26 mouse cellular contexts compared by ENCODE assay signal in genomic region chr8:128352821-128353220, GRCm38 (mm10).
"Had no signal": no experiment of that assay in that cellular context is flagged by ENCODE, and none has a peak within 500 bp of the region (broad histone marks: within the 10 kb centered on the region; RNA-seq: fewer than 3 reads in every experiment).

No protein-coding gene starts in this region.

- ATAC-seq: intestine, embryonic 16.5 days had no signal

- H3K4me2 ChIP-seq: heart, embryonic 11.5 days; hindbrain, embryonic 12.5 days; hindbrain, embryonic 15.5 days; kidney, embryonic 15.5 days; limb, embryonic 13.5 days; limb, embryonic 15.5 days; liver, embryonic 11.5 days; liver, embryonic 13.5 days; liver, embryonic 15.5 days had no signal

- H3K9me3 ChIP-seq: hindbrain, embryonic 10.5 days; hindbrain, embryonic 12.5 days; hindbrain, embryonic 15.5 days; kidney, embryonic 15.5 days; limb, embryonic 13.5 days; limb, embryonic 15.5 days; liver, embryonic 13.5 days; liver, embryonic 15.5 days had no signal

- H3K27ac ChIP-seq: gastrocnemius, adult 2 months; heart, adult 2 months; hindbrain, embryonic 10.5 days; hindbrain, embryonic 12.5 days; hindbrain, embryonic 15.5 days; kidney, embryonic 15.5 days; kidney, postnatal 0 days; limb, embryonic 13.5 days; limb, embryonic 15.5 days; liver, embryonic 13.5 days; liver, embryonic 15.5 days had no signal

- DNase-seq: gastrocnemius, adult 2 months; gastrocnemius, postnatal 10 days; gastrocnemius, postnatal 25 days; heart, adult 2 months; heart, postnatal 10 days; heart, postnatal 4 days; kidney, adult 11 months; kidney, adult 2 months; kidney, adult 9 months; kidney, postnatal 14 days; kidney, postnatal 36 days; layer of hippocampus, adult 9-11 months; layer of hippocampus, postnatal 36 days; left cerebral cortex, postnatal 4 days; liver, embryonic 13.5 days had no signal

- H3K9ac ChIP-seq: hindbrain, embryonic 12.5 days; hindbrain, embryonic 15.5 days; kidney, embryonic 15.5 days; limb, embryonic 13.5 days; limb, embryonic 15.5 days; liver, embryonic 13.5 days; liver, embryonic 15.5 days had no signal

- H3K4me3 ChIP-seq: gastrocnemius, adult 2 months; heart, adult 2 months; hindbrain, embryonic 10.5 days; hindbrain, embryonic 12.5 days; hindbrain, embryonic 15.5 days; kidney, embryonic 15.5 days; limb, embryonic 13.5 days; limb, embryonic 15.5 days; liver, embryonic 13.5 days; liver, embryonic 15.5 days had no signal

- H3K4me1 ChIP-seq: liver, embryonic 15.5 days had no signal

- H3K36me3 ChIP-seq: hindbrain, embryonic 10.5 days; hindbrain, embryonic 12.5 days; hindbrain, embryonic 15.5 days; kidney, embryonic 15.5 days; limb, embryonic 13.5 days; limb, embryonic 15.5 days; liver, embryonic 13.5 days; liver, embryonic 15.5 days had no signal

- H3K27me3 ChIP-seq: hindbrain, embryonic 15.5 days; kidney, embryonic 15.5 days; limb, embryonic 15.5 days had no signal
